Mouse (Mus musculus) monocyte, adult 2 months (primary cell): ENCODE measurements around the gene Asb5.
"Not testable (repeated sequence)": the region's sequence is repeated elsewhere in the genome, so short reads cannot be mapped to it uniquely, and the experiment has no call there.

Experiments
- DNase-seq, 2 experiments: peaks; one replicate each; pipeline ENCODE4 v3.0.0; 2022; ENCODE audit warnings: low spot score in 2 of 2, low read depth in 1 of 2

Gene Asb5

DNA sequence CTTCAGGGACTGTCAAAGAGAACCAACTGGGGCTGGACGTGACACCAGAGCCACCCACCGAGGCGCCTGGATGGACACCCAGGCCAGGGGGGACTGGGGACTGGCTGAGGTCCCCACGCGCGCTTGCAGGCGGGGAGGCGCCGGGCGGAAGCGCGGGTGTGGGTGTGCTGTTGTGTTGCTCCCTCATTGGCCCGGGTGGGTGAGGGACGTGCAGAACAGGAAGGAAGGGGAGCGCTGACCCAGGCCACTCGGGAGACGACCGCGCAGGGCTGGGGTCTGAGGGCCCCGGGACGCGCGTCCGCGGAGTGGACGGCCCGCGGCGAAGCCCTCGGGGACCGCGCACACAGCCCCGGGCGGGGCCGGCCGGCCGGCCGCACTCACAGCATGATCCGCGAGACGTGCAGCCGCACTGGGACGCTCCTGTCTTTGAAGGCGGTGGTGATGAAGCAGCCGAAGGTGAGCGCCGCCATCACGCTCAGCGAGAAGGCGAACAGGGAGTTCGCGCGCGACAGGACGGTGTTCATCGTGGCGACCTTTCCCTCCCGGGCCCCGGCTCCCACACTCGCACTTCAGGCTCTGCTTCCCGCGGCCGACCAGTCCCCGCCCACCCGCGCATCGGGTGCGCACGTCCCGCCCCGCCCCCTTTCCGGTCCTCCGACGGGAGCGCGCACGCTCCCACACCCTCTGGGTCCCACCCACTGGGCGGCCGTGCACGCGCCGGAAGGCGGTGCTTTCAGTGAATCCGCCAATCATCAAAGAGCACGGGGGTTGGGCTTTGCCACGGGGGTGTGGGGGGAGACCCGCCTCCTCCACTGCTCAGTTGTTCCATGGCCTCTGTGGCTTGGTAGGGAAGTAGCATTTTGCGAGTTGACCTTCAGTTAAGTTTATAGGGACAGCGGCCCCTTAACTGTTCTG is at the start of gene Asb5, which contains the start of gene Spcs3:
TSS of gene Asb5 (plus strand) at position 199 of the 915 bp plus-strand sequence.
TSS of gene Spcs3 (minus strand) at position 617 of the 915 bp plus-strand sequence.
- DNase-seq = peak; percentile 76 to 90

DNA sequence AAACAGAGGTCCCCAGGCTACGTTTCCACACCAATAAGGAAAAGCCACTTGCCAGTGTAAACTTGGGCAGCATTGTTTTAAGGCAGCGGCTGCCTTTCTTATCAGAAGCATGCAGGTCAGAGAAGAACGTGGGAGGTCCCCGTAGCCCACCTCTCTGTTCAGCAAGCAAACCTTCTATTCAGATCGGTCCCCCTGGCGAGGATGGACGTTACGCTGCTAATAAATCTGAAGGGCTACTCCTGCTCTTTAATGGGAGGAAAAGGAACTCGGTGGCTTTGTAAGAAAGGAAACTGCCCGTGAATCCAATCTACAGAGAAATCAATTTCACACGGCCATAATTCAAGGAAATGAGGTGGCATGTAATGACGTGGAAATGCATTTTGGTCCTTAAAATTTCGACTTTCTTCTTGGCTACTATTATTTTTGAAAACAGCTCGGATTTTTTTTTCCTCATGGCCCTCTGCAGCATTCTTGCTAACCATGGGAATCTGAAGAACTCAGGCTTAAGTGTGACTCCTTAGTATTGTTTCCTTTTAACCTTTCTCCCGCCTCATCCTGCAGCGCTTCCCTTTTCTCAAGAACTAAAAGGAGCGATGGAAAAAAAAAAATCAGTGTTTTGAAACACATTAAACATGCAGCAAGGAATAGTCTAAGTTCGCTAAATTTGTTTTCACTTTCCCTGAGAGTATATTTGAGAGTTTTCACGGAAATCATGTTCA is 42.7 kb upstream of the Asb5 start:
- no peak for DNase-seq

DNA sequence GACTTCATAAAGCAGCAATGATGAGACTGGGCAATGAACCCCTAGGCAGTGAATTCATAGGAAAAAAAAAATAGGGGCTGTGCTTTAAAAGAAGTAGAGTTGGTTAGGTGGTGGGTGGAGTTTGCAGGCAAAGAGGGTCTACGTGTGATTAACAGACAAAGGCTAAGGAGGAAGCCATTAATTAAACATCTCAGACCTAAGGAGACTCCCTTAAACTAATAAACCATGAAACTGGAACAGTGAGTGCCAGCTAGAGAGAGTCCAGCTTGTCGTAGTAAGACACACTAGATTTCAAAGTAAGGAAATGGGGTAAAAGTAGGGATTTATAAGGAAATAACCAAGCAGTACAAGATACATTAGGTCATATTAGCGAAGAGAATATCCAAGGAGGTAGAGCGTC is 40.9 kb upstream of the Asb5 start:
- DNase-seq = no peak

DNA sequence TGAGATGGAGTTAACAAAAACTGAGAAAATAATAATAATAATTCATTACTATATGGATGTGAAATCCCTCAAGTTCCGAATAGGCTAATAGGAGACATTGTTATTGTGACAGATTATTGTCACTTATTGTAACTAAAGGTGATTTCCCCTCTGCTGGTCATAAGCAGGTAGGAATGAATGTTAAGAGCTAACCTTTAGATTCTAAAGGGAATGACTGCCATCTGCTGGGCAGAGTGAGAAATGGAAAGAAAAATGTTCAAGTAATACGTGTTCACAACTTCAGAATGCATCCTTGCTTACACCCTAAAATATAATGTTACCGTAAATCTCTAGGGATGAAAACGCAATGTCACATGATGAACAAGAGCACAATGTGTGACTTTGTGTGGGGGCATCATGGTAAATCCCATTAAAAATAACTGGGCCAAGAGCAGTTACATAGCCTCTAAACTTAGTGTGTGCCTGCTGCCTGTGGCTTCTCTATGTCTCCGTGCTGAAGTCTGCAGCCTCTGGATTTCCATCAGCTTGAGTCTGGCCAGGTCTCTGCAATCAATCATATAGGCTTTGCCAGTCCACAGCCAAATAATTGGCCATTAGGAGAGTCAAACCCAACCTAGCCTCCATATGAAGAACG is 38.2 kb upstream of the Asb5 start:
- no peak for DNase-seq

DNA sequence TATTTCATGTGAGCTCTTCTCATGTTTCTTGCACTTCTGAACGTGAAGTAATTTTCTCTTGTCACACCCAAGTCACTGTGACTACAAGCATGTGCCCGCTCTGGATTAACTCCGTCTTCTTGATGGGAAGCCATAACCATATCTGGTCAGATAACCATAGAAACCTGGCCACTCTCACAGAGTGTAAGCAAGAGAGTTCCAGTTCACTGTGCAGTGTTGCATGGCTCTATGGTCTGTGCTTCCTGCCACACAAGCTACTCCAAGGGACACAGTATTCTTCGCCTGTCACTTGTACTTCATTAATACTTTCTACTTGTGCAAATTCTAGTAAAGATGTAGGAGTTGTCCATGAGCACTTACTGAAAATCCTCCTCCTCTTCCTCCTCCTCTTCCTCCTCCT is 37.4 kb upstream of the Asb5 start:
- DNase-seq = no peak

GRCm38 (mm10) chr8:54493110-54493509 is 36.3 kb upstream of the Asb5 start:
- DNase-seq = no peak

GRCm38 (mm10) chr8:54493915-54494314 is 35.5 kb upstream of the Asb5 start:
- no peak for DNase-seq

DNA sequence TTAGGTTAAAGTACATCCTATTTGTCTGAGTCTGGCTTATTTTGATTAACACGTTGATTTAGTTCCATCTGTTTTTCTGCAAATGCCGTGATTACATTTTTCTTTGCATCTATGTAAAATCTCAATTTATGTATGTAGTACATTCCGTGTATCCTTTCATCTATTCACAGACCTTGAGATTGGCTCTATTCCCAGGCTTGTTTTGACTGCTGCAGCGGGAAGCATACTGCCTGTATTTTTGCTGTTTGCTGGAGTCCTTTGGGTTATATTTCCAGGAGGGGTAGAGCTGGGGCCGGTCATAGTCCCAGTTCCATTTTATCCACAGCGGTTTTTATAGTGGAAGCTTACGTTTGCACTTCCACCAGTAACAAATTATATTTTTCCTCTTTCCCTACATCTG is 26.3 kb upstream of the Asb5 start:
- no peak for DNase-seq

DNA sequence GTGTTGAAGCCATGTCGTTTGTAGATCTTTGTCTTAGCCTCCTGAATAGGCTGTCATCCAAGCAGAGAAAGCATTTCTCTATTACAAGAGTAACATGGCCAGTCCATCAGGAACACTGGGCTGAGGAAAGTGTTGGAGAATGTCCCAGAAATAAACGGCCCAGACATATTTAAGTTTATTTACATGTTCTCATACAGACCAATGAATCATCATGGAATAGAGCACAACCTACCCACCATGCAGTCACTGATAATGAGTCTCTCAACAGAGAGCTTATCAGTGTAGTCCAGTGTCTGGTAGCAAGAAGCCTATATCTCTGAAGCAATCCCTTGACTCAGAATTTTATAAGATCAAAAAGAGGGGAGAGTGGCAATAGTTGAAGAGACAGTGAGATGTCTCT is 24.3 kb upstream of the Asb5 start:
- no peak for DNase-seq

GRCm38 (mm10) chr8:54507428-54508095 is 21.8 kb upstream of the Asb5 start:
- peak; percentile 27 to 48 for DNase-seq

GRCm38 (mm10) chr8:54508096-54508456 is 21.3 kb upstream of the Asb5 start:
- no peak for DNase-seq

DNA sequence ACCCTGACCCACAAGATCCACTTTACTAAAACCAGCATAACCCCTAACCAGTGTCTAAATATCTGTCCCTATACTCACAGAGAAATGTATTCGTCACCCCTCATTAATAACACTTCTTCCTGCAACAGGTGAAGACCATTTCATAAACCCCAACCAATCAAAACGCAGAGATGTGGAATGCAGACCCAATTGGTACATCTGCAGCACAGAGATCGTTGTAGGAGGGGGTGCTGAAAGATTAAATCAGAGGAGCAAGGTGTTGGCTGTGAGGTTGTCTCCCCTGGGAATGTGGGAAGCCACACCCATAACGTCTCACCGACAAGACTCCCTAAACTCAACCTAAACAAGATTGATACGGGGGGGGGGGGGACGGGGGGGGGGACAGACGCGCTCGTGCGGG is 20.6 kb upstream of the Asb5 start:
- DNase-seq = no peak

DNA sequence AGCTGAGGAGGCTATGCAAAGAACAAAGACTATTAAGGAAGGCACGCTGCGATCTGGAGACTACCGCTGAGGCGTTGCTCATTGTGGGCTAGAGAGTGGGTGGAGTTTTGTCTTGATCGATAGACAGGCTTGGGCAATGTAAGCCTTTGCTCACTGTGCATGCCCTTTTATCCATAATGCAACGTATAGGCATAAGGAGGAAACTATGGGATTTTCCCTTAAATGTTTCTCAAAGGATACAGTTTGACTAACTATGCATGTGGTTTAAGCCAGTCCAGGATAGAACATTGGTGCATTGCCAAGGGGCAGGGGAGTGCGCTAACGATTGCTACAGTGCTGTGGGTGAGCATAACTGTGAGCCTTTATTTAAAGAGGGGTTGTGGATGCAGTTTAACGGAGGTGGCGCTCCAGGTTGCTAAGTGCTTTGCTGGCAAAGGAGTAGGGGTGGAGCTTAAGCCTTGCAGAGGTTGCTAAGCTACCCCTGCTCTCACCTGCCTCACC is 20.1 kb upstream of the Asb5 start:
- DNase-seq = no peak

GRCm38 (mm10) chr8:54511791-54512190 is 17.6 kb upstream of the Asb5 start:
- DNase-seq = no peak

DNA sequence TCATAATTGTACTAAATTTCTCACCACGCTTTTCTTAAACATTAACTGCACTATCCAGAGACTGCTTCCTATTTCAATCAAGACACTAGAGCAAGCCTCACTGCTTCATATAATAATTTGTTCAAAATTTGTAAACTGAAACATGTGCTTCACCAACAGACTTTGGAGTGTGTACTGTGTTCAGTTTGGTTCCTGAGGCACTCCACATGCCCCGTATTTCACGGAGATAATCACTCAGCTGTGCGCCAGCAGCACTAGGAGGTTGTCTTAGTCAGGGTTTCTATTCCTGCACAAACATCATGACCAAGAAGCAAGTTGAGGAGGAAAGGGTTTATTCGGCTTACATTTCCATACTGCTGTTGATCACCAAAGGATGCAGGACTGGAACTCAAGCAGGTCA is 17.2 kb upstream of the Asb5 start:
- DNase-seq = not testable (repeated sequence)

- DNase-seq = no peak
Measured at GRCm38 (mm10) chr8:54518756-54519460, 10.5 kb upstream of the Asb5 start.

DNA sequence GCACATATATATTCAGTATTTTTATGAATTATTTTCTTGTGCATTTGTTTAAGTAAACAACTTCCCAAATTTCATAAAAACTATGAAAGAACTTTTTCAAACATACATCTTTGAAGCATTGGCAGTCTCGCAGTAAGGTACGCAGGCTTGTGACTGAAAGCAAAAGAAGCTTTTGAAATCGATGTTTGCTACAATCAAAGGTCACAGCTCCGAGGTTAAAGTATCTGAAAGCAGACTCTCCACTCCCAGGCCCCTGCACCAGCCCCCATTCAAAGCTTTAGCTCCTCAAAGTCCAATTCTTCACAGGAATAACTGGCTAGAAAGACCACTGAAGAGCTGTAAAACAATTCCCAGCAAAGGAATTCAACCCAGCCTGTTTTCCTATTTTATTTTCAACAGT is 8.9 kb upstream of the Asb5 start:
- DNase-seq = no peak

- no peak for DNase-seq
Measured at GRCm38 (mm10) chr8:54525606-54526005, 3.8 kb upstream of the Asb5 start.

DNA sequence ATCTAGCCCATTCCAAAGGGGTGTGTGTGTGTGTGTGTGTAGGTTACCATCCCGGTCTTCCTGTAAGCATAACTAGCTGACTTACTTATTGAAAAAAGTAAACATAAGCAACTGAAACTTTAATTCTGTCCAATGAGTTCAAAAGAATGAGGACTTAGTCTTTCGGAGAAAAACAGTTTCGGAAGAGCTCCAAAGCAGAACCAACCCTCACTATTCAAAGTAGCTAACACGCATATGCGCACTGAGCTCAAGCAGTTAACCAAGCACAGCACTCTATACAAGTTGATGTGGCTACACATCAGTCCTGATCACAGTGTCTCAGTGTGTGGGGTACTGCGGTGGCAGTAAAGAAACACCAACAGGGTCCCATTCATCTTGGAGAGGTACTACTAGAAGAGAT is 2.7 kb upstream of the Asb5 start:
- DNase-seq = no peak

DNA sequence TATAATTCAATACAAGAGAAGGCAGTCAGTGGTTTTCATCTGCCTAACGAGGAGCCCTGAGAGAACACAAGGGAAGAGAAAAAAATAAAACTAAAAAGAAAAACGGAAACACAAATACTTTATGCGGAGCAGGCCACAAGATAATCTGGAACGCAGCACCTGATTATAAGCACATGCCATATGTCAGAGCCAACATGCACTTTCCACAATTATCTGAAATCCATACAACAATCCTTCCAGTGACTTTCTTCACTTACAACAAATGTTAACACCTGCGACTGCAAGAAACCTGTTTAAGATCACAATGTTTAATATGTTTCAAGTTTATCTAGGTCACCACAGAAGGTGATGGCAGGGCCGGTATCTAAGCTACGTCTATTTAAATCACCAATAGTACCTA is 809 bp upstream of the Asb5 start:
- no peak for DNase-seq

- no peak for DNase-seq
Measured at GRCm38 (mm10) chr8:54535172-54535571, 5.8 kb downstream of the Asb5 start.
